Comparison of ENCODE assay signal across 8 mouse cellular contexts in the genomic region with DNA sequence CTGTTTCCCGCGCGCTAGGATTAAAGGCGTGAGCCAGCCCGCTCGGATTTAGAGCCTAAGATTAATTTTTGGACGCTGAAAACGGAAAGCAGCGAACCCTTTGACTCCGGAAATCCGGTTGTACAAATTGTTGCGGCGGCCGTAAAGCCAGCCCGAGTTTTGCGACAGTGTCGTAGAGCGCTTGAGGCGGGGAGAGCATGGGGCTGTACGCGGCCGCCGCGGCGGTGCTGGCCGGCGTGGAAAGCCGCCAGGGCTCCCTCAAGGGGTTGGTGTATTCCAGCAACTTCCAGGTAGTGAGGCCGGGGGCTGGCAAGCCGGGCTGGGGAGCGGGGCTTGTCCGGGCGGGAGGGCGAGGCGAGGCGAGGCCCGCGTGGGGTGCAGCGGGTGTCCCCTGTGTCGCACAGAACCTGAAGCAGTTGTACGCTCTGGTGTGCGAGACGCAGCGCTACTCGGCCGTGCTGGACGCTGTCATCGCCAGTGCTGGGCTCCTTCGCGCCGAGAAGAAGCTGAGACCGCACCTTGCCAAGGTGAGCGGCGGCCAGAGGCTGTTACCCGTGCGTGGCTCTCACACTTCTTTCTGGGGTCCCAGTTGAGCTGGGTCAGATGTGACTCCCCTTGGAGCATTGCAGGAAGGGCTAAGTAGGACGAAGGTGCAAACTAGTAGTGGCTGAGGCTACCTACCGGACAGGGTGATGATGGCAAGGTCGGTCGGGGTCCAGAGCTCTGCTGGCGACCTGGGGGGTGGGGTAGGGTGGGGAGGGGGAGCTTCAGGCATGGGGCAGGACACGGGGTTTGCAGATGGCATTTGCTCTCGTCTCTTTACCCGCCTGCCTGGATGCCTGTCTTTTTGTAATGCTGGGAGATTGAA. TPM values are rescaled to one million over a fixed set of nuclear protein-coding genes. Genes with fewer than 3 reads are reported as not detected.
DNase-seq lines count a peak whose midpoint lies in the region; ATAC-seq and TF ChIP-seq lines count a peak whose summit lies in the region.

TSS of gene Nsun5 (plus strand) at position 167 of the 868 bp plus-strand sequence.

- H3K27me3 ChIP-seq in embryonic facial prominence, embryonic 14.5 days (replicated peaks; ENCODE audit: control insufficient read depth, insufficient read depth, low read length), result no peaks in the 10 kb centered on the region
- no peaks in the 10 kb centered on the region for H3K27me3 ChIP-seq in limb, embryonic 14.5 days (ENCODE audit: control insufficient read depth, insufficient read depth, low read length)
- H3K27me3 ChIP-seq in midbrain, postnatal 0 days (ENCODE audit: insufficient read depth, low read length), result 0 out of 2 replicates have a peak, but pooled peaks cover 3% of the 10 kb centered on the region

- peak within 1 kb of the TSS; percentile 82 for H3K4me2 ChIP-seq in embryonic facial prominence, embryonic 14.5 days (ENCODE audit: low read depth, low read length)
- peak within 1 kb of the TSS; percentile 85 for H3K4me2 ChIP-seq in limb, embryonic 14.5 days (replicated peaks; ENCODE audit: low read depth, low read length, severe bottlenecking)
- peak within 1 kb of the TSS; percentile 97 for H3K4me2 ChIP-seq in midbrain, postnatal 0 days (ENCODE audit: low read depth, low read length, poor library complexity, severe bottlenecking)

- peaks cover 34% of the 10 kb centered on the region for H3K36me3 ChIP-seq in embryonic facial prominence, embryonic 14.5 days (ENCODE audit: control insufficient read depth, insufficient read depth, low read length)
- H3K36me3 ChIP-seq in limb, embryonic 14.5 days (ENCODE audit: control insufficient read depth, insufficient read depth, low read length), result peaks cover 28% of the 10 kb centered on the region
- H3K36me3 ChIP-seq in midbrain, postnatal 0 days (ENCODE audit: insufficient read depth, low read length), result peaks cover 27% of the 10 kb centered on the region

- H3K9ac ChIP-seq in embryonic facial prominence, embryonic 14.5 days (ENCODE audit: low read depth, low read length), result peak within 1 kb of the TSS; percentile 90
- H3K9ac ChIP-seq in limb, embryonic 14.5 days (ENCODE audit: low read depth, low read length, severe bottlenecking), result peak within 1 kb of the TSS; percentile 84
- H3K9ac ChIP-seq in midbrain, postnatal 0 days (replicated peaks; ENCODE audit: low read length, poor library complexity, severe bottlenecking), result peak within 1 kb of the TSS; percentile 85

- TF ChIP-seq POLR2A in limb, embryonic 14.5 days (IDR thresholded peaks at IDR 0.05; ENCODE audit: borderline replicate concordance, extremely low read depth, insufficient read depth, insufficient read length), result 0 out of 2 replicates have a peak, but pooled peaks have one; percentile 60

- whole genome bisulfite sequencing in embryonic facial prominence, embryonic 14.5 days, result under 1% methylated on average over 44 of the region's 64 CpGs
- under 1% methylated on average over 63 of the region's 64 CpGs for WGBS in limb, embryonic 14.5 days
- under 1% methylated on average over 64 of the region's 64 CpGs for WGBS in midbrain, postnatal 0 days

- H3K9me3 ChIP-seq in embryonic facial prominence, embryonic 14.5 days (ENCODE audit: control insufficient read depth, low read length), result no peaks in the 10 kb centered on the region
- no peaks in the 10 kb centered on the region for H3K9me3 ChIP-seq in limb, embryonic 14.5 days (ENCODE audit: control insufficient read depth, low read length)
- H3K9me3 ChIP-seq in midbrain, postnatal 0 days (ENCODE audit: low read length), result no peaks in the 10 kb centered on the region

- peak within 1 kb of the TSS; percentile 79 for H3K4me3 ChIP-seq in embryonic facial prominence, embryonic 14.5 days (ENCODE audit: low read depth, low read length)
- peak within 1 kb of the TSS; percentile 87 for H3K4me3 ChIP-seq in limb, embryonic 14.5 days (replicated peaks; ENCODE audit: low read length)
- peak within 1 kb of the TSS; percentile 95 for H3K4me3 ChIP-seq in midbrain, postnatal 0 days (ENCODE audit: low read depth, low read length)

- peak; percentile 78 for ATAC-seq in embryonic facial prominence, embryonic 14.5 days (ENCODE audit: low read depth)
- peak; percentile 79 for ATAC-seq in limb, embryonic 14.5 days (ENCODE audit: low FRiP score, low read depth)
- ATAC-seq in midbrain, postnatal 0 days (ENCODE audit: low FRiP score), result peak; percentile 71

- H3K27ac ChIP-seq in embryonic facial prominence, embryonic 14.5 days (replicated peaks; ENCODE audit: low read depth, low read length), result peak within 1 kb of the TSS; percentile 84
- H3K27ac ChIP-seq in limb, embryonic 14.5 days (replicated peaks; ENCODE audit: low read depth, low read length), result peak within 1 kb of the TSS; percentile 82
- peak within 1 kb of the TSS; percentile 71 for H3K27ac ChIP-seq in midbrain, postnatal 0 days (ENCODE audit: low read depth, low read length)

- no peak for TF ChIP-seq CTCF in midbrain, postnatal 0 days (IDR thresholded peaks at IDR 0.05)

- peaks cover 7% of the 10 kb centered on the region; the same call in 1 of the 2 replicates for H3K4me1 ChIP-seq in embryonic facial prominence, embryonic 14.5 days (ENCODE audit: control insufficient read depth, insufficient read depth, low read length)
- H3K4me1 ChIP-seq in limb, embryonic 14.5 days (ENCODE audit: control insufficient read depth, insufficient read depth, low read length), result peaks cover 11% of the 10 kb centered on the region; the same call in 1 of the 2 replicates
- no peaks in the 10 kb centered on the region for H3K4me1 ChIP-seq in midbrain, postnatal 0 days (ENCODE audit: insufficient read depth, low read length)

- peak; percentile 97 for DNase-seq in 3T3-L1 (ENCODE audit: low read depth, low spot score)
- DNase-seq in adrenal gland, postnatal 4 days (ENCODE audit: low spot score in 2 of 2), result peak; percentile 88 to 92
- peak; percentile 98 for DNase-seq in embryonic facial prominence, embryonic 14.5 days (ENCODE audit: low spot score)
- DNase-seq in heart, adult 8-10 months (ENCODE audit: low spot score), result peak; percentile 95
- DNase-seq in kidney, adult 9 months, result peak; percentile 95
- DNase-seq in limb, embryonic 14.5 days (ENCODE audit: low spot score), result peak; percentile 90
- peak; percentile 97 for DNase-seq in midbrain, postnatal 0 days (ENCODE audit: low spot score)
- DNase-seq in spleen, postnatal 14 days (ENCODE audit: low spot score in 2 of 2), result peak; percentile 91 to 95

RNA-seq across cellular contexts. Expression of gene Nsun5, which starts in this region (rescaled TPM):
- total RNA-seq in adrenal gland, postnatal 4 days (2021), result 10 to 100 TPM; 23.9 to 24.9 TPM
- 23.7 and 27.6 TPM in 2 replicates for polyA plus RNA-seq in embryonic facial prominence, embryonic 14.5 days (2014; fragmentation: Nextera tagmentation; extraction: Ambion mirVana)
- total RNA-seq in heart, adult 8-10 months (2022), result 10 to 100 TPM; 11.4 to 15.1 (median 13.3) TPM
- 52.1 and 65.4 TPM in 2 replicates for polyA plus RNA-seq in limb, embryonic 14.5 days (2012; rRNA removed)
- 26.2 and 29.1 TPM in 2 replicates for polyA plus RNA-seq in limb, embryonic 14.5 days (2014; fragmentation: Nextera tagmentation; extraction: Ambion mirVana)
- 24.5 and 24.8 TPM in 2 replicates for total RNA-seq in midbrain, postnatal 0 days (2014; rRNA removed)
- polyA plus RNA-seq in midbrain, postnatal 0 days (2015; fragmentation: Nextera tagmentation; extraction: Ambion mirVana), result 16.8 and 19.0 TPM in 2 replicates

Comparison
In these comparisons a context has a peak if more than half of its experiments do, and no peak if none do; other contexts are left out.
1. Peak in every context shown above with its lines: DNase-seq, ATAC-seq, H3K4me3 ChIP-seq and H3K27ac ChIP-seq.